Mouse (Mus musculus): ENCODE data around the gene Cacna1d. TPM values are rescaled to one million over a fixed set of nuclear protein-coding genes. Genes with fewer than 3 reads are reported as not detected.

Gene Cacna1d
- polyA plus RNA-seq, 1 experiment from 2014 or later, result 10.1 TPM

DNA sequence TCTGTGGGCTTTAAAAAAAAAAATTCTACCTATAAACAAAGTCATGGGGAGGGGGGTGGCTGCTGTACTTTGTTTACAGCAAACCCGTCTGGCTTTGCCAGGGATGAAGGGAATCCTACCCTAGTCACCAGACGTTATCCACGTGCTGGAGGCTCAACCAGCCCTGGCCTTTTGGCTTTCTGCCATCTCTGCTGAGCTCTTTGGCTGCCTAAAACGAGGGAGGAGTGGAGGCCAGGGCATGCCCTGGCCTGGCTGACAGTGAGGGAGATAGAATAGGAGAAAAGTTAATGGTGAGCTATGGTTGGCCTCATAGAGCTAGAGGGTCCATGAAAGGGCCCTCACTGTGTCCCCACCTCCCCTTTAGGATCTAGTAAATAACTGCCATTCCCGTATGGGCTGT is 313.4 kb downstream of the Cacna1d start:
- Histone ChIP-seq H3K27ac (replicated peaks; ENCODE audit: low read depth, low read length) (no peak overlapping the region), H3K9ac (replicated peaks; ENCODE audit: low read length) (no peak overlapping the region), H3K9me3 (ENCODE audit: control insufficient read depth, low read length) (no peaks in the 10 kb centered on the region), H3K36me3 (ENCODE audit: control insufficient read depth, insufficient read depth, low read length) (no peaks in the 10 kb centered on the region), H3K4me2 (ENCODE audit: low read length) (no peak overlapping the region), H3K4me3 (replicated peaks; ENCODE audit: low read depth, low read length) (no peak overlapping the region), H3K4me1 (ENCODE audit: control insufficient read depth, insufficient read depth, low read length) (no peaks in the 10 kb centered on the region), H3K27me3 (ENCODE audit: control insufficient read depth, insufficient read depth, low read length) (no peaks in the 10 kb centered on the region)
- 50% methylated on average over 5 of the region's 5 CpGs for WGBS
- DNase-seq (peak; percentile 58), ATAC-seq (ENCODE audit: low FRiP score, low TSS enrichment) (no peak)

DNA sequence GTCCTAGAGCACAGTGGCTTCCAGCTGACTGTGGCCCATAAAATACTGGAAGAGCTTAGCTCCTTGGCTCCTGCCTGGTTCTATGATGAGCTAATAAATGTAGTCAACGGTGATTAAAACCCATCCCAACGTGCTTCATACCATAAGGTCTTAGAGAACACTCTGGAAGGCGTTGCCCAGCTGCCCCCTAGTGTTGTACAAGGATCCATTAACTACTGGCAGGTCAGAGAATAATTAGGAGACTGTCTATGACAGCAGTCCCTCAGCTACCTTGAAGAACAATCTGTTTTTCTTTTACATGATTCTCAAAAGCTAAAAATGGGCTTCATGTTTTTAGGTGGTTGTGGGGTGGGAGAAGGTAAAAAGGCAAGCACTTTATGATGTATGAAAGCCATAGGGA is 315.9 kb downstream of the Cacna1d start:
- Histone ChIP-seq H3K4me2 (ENCODE audit: low read length) (no peak overlapping the region), H3K4me1 (ENCODE audit: control insufficient read depth, insufficient read depth, low read length) (peaks cover 7% of the 10 kb centered on the region; the same call in 1 of the 2 replicates), H3K9ac (replicated peaks; ENCODE audit: low read length) (no peak overlapping the region), H3K36me3 (ENCODE audit: control insufficient read depth, insufficient read depth, low read length) (no peaks in the 10 kb centered on the region), H3K9me3 (ENCODE audit: control insufficient read depth, low read length) (no peaks in the 10 kb centered on the region), H3K27ac (replicated peaks; ENCODE audit: low read depth, low read length) (no peak overlapping the region), H3K4me3 (replicated peaks; ENCODE audit: low read depth, low read length) (no peak overlapping the region), H3K27me3 (ENCODE audit: control insufficient read depth, insufficient read depth, low read length) (no peaks in the 10 kb centered on the region)
- ATAC-seq (ENCODE audit: low FRiP score, low TSS enrichment) (no peak), DNase-seq (no peak)
- 69% methylated on average over 3 of the region's 3 CpGs for WGBS

DNA sequence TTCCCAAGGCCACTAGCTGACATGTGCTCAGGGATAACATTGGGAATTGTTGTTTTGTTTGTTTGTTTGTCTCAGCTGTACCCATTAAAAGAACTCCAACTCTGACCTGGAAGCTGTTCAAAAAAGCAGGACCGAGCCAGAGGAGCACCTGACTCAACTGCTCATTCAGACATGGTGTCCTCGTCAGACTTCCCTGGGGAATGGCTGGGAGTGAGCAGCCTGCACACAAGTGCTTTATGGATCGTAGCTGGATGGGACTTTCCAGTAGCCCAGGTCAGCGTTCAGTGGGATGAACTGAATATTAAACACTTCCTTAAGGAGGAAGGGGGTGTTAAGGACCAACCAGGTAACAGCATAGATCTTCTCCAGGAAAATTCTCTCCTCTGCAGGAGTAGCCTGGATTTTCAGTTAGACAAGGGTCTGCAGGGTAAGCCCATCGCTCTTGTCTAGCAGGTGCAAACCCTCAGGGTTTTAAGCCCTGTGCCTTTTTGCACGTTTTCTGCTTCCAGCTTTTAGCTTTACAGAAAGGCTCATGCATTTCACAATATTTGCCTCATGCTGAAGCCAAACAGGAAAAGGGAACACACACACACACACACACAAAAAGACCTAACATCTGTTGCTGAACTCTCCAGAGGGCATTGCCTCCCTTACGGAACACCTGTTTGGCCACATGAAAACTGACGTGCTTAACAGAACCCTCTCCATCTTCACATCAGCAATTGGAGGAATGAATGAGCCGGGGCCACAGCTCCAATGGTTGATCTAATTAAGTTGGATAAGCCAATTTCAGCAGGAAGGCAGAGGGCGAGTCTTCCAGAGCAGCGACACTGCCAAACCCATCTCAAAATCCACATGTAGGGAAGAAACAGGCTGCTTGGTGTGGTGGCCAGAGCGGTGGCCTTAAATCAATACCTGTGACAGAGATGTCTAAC is 318.2 kb downstream of the Cacna1d start:
- H3K4me1 ChIP-seq (ENCODE audit: control insufficient read depth, insufficient read depth, low read length), result peaks cover 7% of the 10 kb centered on the region; the same call in 1 of the 2 replicates
- no peak overlapping the region for H3K27ac ChIP-seq (replicated peaks; ENCODE audit: low read depth, low read length)
- ATAC-seq (ENCODE audit: low FRiP score, low TSS enrichment) (no peak), DNase-seq (no peak)
- WGBS, result 75% methylated on average over 12 of the region's 12 CpGs
- H3K4me3 ChIP-seq (replicated peaks; ENCODE audit: low read depth, low read length), result no peak overlapping the region
- no peaks in the 10 kb centered on the region for H3K36me3 ChIP-seq (ENCODE audit: control insufficient read depth, insufficient read depth, low read length)
- H3K27me3 ChIP-seq (ENCODE audit: control insufficient read depth, insufficient read depth, low read length), result no peaks in the 10 kb centered on the region
- no peak overlapping the region for H3K4me2 ChIP-seq (ENCODE audit: low read length)
- no peaks in the 10 kb centered on the region for H3K9me3 ChIP-seq (ENCODE audit: control insufficient read depth, low read length)
- no peak overlapping the region for H3K9ac ChIP-seq (replicated peaks; ENCODE audit: low read length)

DNA sequence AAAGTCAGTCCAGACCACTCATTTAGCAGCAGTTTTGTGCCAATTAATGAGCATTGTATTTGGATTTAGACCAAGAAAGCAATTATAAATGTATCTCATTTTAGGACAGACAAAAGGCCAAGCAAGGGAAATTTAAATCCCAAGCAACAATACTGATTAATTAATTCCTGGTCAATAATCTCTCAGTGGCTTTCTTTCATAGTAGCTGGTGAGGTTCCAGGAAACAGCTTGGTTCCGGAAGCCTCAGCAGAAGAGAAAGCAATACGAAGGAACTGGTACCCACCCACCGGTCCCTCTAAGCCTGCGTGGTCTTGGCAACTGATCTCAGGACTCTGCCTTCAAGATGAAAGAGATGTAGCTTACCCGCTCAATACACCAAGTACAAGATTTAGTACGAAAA is 319.7 kb downstream of the Cacna1d start:
- no peak overlapping the region for H3K4me2 ChIP-seq (ENCODE audit: low read length)
- H3K4me3 ChIP-seq (replicated peaks; ENCODE audit: low read depth, low read length), result no peak overlapping the region
- no peaks in the 10 kb centered on the region for H3K36me3 ChIP-seq (ENCODE audit: control insufficient read depth, insufficient read depth, low read length)
- peaks cover 7% of the 10 kb centered on the region; the same call in 1 of the 2 replicates for H3K4me1 ChIP-seq (ENCODE audit: control insufficient read depth, insufficient read depth, low read length)
- 74% methylated on average over 6 of the region's 6 CpGs for WGBS
- ATAC-seq (ENCODE audit: low FRiP score, low TSS enrichment) (no peak), DNase-seq (peak; percentile 28)
- H3K27ac ChIP-seq (replicated peaks; ENCODE audit: low read depth, low read length), result no peak overlapping the region
- H3K9ac ChIP-seq (replicated peaks; ENCODE audit: low read length), result no peak overlapping the region
- H3K9me3 ChIP-seq (ENCODE audit: control insufficient read depth, low read length), result no peaks in the 10 kb centered on the region
- no peaks in the 10 kb centered on the region for H3K27me3 ChIP-seq (ENCODE audit: control insufficient read depth, insufficient read depth, low read length)

DNA sequence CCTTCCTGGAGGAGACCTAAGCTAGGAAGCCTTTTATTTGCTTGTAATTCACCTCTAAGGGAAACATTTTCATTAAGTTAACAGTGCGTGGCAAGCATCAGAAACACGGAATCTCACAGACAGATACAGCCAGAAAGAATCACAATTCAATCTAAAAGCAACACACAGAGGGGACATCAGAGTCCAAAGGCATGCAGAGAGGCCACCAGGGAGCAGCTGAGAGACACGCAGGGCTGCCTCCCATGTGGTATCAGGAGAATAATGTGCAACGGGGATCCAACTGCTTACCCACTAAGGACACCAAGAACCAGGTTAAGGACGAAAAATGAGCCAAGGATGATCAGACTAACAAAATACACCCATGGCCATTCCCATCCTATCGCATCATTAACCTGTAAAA is 320.2 kb downstream of the Cacna1d start:
- Histone ChIP-seq H3K9me3 (ENCODE audit: control insufficient read depth, low read length) (no peaks in the 10 kb centered on the region), H3K4me1 (ENCODE audit: control insufficient read depth, insufficient read depth, low read length) (peaks cover 7% of the 10 kb centered on the region; the same call in 1 of the 2 replicates), H3K27ac (replicated peaks; ENCODE audit: low read depth, low read length) (no peak overlapping the region), H3K9ac (replicated peaks; ENCODE audit: low read length) (no peak overlapping the region), H3K27me3 (ENCODE audit: control insufficient read depth, insufficient read depth, low read length) (no peaks in the 10 kb centered on the region), H3K4me3 (replicated peaks; ENCODE audit: low read depth, low read length) (no peak overlapping the region), H3K36me3 (ENCODE audit: control insufficient read depth, insufficient read depth, low read length) (no peaks in the 10 kb centered on the region), H3K4me2 (ENCODE audit: low read length) (no peak overlapping the region)
- ATAC-seq (ENCODE audit: low FRiP score, low TSS enrichment), result no peak
- peak; percentile 23 for DNase-seq
- WGBS, result 54% methylated on average over 6 of the region's 6 CpGs

DNA sequence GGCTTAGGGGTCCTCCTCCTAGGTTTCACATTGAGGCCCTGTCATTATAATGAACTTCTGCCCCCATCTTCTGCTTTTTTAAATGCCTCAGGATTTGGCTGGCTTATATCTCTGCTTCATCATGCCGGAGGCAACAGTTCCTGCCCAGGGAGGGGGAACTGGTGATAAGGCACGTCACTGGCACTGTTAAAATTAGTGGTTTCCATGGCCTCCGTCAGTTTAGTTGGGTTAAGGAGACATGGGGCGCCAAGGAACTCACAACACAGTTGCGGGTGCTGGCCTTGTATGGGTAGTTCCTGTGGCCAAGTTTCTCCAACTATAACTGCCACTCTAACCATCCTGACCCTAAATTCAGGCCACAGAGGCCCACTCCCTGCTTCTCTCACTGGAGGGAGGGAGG is 321.8 kb downstream of the Cacna1d start:
- Histone ChIP-seq H3K36me3 (ENCODE audit: control insufficient read depth, insufficient read depth, low read length) (no peaks in the 10 kb centered on the region), H3K4me3 (replicated peaks; ENCODE audit: low read depth, low read length) (no peak overlapping the region), H3K27me3 (ENCODE audit: control insufficient read depth, insufficient read depth, low read length) (no peaks in the 10 kb centered on the region), H3K4me1 (ENCODE audit: control insufficient read depth, insufficient read depth, low read length) (peaks cover 7% of the 10 kb centered on the region; the same call in 1 of the 2 replicates), H3K9ac (replicated peaks; ENCODE audit: low read length) (no peak overlapping the region), H3K27ac (replicated peaks; ENCODE audit: low read depth, low read length) (no peak overlapping the region), H3K9me3 (ENCODE audit: control insufficient read depth, low read length) (no peaks in the 10 kb centered on the region), H3K4me2 (ENCODE audit: low read length) (no peak overlapping the region)
- DNase-seq (no peak), ATAC-seq (ENCODE audit: low FRiP score, low TSS enrichment) (no peak)
- WGBS, result 88% methylated on average over 5 of the region's 5 CpGs

DNA sequence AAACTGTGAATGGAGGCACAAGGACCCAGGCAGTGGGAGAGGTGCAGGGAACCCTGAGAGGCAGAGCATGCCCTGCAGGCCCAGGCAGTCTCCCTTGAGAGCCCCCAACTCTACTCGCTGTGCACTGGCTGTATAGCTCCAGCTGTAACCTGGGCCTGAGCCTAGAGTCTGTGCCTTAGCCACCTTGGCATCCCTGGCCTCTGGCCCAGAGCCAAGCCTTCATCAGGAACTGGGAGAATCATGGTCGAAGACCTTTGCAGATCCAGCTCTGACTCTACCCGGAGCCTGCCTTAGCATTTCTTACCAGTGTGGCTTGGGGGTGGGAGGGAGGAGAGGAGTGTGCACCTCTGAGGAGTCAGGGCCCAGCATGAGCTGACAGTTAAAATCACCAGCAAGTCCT is 322.4 kb downstream of the Cacna1d start:
- H3K4me3 ChIP-seq (replicated peaks; ENCODE audit: low read depth, low read length), result no peak overlapping the region
- H3K9ac ChIP-seq (replicated peaks; ENCODE audit: low read length), result no peak overlapping the region
- H3K9me3 ChIP-seq (ENCODE audit: control insufficient read depth, low read length), result no peaks in the 10 kb centered on the region
- H3K36me3 ChIP-seq (ENCODE audit: control insufficient read depth, insufficient read depth, low read length), result no peaks in the 10 kb centered on the region
- no peak for ATAC-seq (ENCODE audit: low FRiP score, low TSS enrichment)
- peak; percentile 11 for DNase-seq
- H3K27me3 ChIP-seq (ENCODE audit: control insufficient read depth, insufficient read depth, low read length), result no peaks in the 10 kb centered on the region
- no peak overlapping the region for H3K4me2 ChIP-seq (ENCODE audit: low read length)
- peaks cover 11% of the 10 kb centered on the region; the same call in 1 of the 2 replicates for H3K4me1 ChIP-seq (ENCODE audit: control insufficient read depth, insufficient read depth, low read length)
- no peak overlapping the region for H3K27ac ChIP-seq (replicated peaks; ENCODE audit: low read depth, low read length)
- 65% methylated on average over 3 of the region's 3 CpGs for WGBS

DNA sequence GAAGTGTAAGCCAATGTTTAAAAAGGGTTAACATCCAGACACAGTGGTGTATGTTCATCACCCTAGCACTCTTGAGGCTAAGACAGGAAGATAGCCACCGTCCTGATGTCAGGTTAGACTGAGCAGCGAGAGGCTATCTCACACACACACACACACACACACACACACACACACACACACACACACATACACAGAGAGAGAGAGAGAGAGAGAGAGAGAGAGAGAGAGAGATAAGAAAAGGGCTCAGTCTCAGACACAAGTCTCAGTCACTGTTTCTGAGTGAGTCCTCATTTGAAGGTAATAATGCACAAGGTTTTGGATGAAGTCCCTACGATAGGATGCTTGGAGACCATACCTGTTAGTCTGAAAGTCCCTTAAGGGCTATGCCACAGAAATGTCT is 322.9 kb downstream of the Cacna1d start:
- Histone ChIP-seq H3K9ac (replicated peaks; ENCODE audit: low read length) (no peak overlapping the region), H3K36me3 (ENCODE audit: control insufficient read depth, insufficient read depth, low read length) (no peaks in the 10 kb centered on the region), H3K4me1 (ENCODE audit: control insufficient read depth, insufficient read depth, low read length) (peaks cover 11% of the 10 kb centered on the region; the same call in 1 of the 2 replicates), H3K27ac (replicated peaks; ENCODE audit: low read depth, low read length) (no peak overlapping the region), H3K27me3 (ENCODE audit: control insufficient read depth, insufficient read depth, low read length) (no peaks in the 10 kb centered on the region), H3K4me3 (replicated peaks; ENCODE audit: low read depth, low read length) (no peak overlapping the region), H3K9me3 (ENCODE audit: control insufficient read depth, low read length) (no peaks in the 10 kb centered on the region), H3K4me2 (ENCODE audit: low read length) (no peak overlapping the region)
- 78% methylated on average over 3 of the region's 3 CpGs for WGBS
- DNase-seq (no peak), ATAC-seq (ENCODE audit: low FRiP score, low TSS enrichment) (no peak)

DNA sequence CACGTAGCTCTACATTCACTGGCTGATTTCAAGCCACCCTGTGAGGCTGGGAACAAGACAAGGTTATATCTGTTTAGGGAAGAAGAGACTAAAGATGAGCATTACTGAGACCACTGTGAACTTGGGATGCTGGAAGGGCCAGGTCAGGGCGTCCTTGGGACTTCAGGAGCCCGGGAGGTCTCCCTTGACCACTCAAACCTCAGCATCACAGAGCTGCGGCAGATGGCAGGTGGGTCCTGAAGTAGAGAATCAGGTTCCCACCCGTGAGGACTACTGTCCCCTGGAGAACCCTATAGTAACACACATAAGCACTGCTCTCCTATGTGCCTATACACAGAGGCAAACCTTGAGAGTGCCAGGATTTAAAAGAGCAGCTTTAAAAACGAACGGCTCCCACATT is 323.6 kb downstream of the Cacna1d start:
- WGBS, result 92% methylated on average over 7 of the region's 7 CpGs
- Histone ChIP-seq H3K9ac (replicated peaks; ENCODE audit: low read length) (no peak overlapping the region), H3K27ac (replicated peaks; ENCODE audit: low read depth, low read length) (no peak overlapping the region), H3K9me3 (ENCODE audit: control insufficient read depth, low read length) (no peaks in the 10 kb centered on the region), H3K4me3 (replicated peaks; ENCODE audit: low read depth, low read length) (no peak overlapping the region), H3K4me2 (ENCODE audit: low read length) (no peak overlapping the region), H3K36me3 (ENCODE audit: control insufficient read depth, insufficient read depth, low read length) (no peaks in the 10 kb centered on the region), H3K4me1 (ENCODE audit: control insufficient read depth, insufficient read depth, low read length) (peaks cover 11% of the 10 kb centered on the region; the same call in 1 of the 2 replicates), H3K27me3 (ENCODE audit: control insufficient read depth, insufficient read depth, low read length) (no peaks in the 10 kb centered on the region)
- ATAC-seq (ENCODE audit: low FRiP score, low TSS enrichment), result no peak
- no peak for DNase-seq

Measured in midbrain, embryonic 14.5 days (tissue).